Mouse (Mus musculus): ENCODE results near the gene Ikzf4.

GRCm38 (mm10) chr10:128587120-128587519 lies 58.7 kb downstream of the Ikzf4 start:
- TF ChIP-seq POLR2A (IDR thresholded peaks at IDR 0.05; ENCODE audit: extremely low read depth, insufficient read depth, low read length) = no peak
- no peak for TF ChIP-seq CTCF (IDR thresholded peaks at IDR 0.05; ENCODE audit: extremely low read depth, insufficient read depth, low read length)
